Mouse (Mus musculus) megakaryocyte, embryonic 14.5 days (primary cell): Measurements from ENCODE around the gene Mamdc4.

Source experiments
- FLI1 ChIP-seq: IDR thresholded peaks from 2 replicates; pipeline ENCODE4 v1.6.1; 2012; ENCODE audit warnings: low read length, inconsistent platforms, mixed read lengths
- GATA1 ChIP-seq: IDR thresholded peaks from 3 replicates; pipeline ENCODE4 v1.6.1; 2012; ENCODE audit warnings: mixed read lengths, low read length, inconsistent platforms, borderline replicate concordance

GRCm38 (mm10) chr2:25584152-25584551 lies 9.5 kb upstream of the Mamdc4 start:
- no peak for TF ChIP-seq GATA1
- TF ChIP-seq FLI1: no peak
